Mouse (Mus musculus) MEL (cell line): ENCODE data around the gene Fam184b. TPM values are rescaled to one million over a fixed set of nuclear protein-coding genes. Genes with fewer than 3 reads are reported as not detected.

Experiments
- DNase-seq: peaks from one replicate; pipeline ENCODE4 v3.0.0; 2011; ENCODE audit warnings: low read depth, low spot score
- H3K27ac ChIP-seq: 2 replicates; pipeline ENCODE4 v1.5.1; 2012; ENCODE audit warnings: low read depth, mild to moderate bottlenecking, control low read depth, low read length, moderate library complexity; ENCODE audit not compliant: control insufficient read depth
- H3K27me3 ChIP-seq, 2 experiments: fragments of 150-350 bp in 1 of 2; sonication (generic) in 1 of 2; 2 replicates each; pipeline ENCODE4 v1.6.1; 2012; ENCODE audit warnings: low read length in 2 of 2, mild to moderate bottlenecking in 2 of 2, improper control_type of control experiment in 1 of 2, moderate library complexity in 1 of 2; ENCODE audit not compliant: insufficient read depth in 2 of 2, control insufficient read depth in 1 of 2
- H3K36me3 ChIP-seq, 2 experiments: 2 replicates each; pipeline ENCODE4 v1.6.1; 2012 to 2014; ENCODE audit warnings: low read length in 2 of 2, improper control_type of control experiment in 1 of 2, inconsistent platforms in 1 of 2, mild to moderate bottlenecking in 1 of 2; ENCODE audit not compliant: insufficient read depth in 2 of 2, control insufficient read depth in 1 of 2
- H3K4me1 ChIP-seq, 2 experiments: fragments of 150-350 bp in 1 of 2; sonication (generic) in 1 of 2; 2 replicates each; pipeline ENCODE4 v1.6.1; 2012; ENCODE audit warnings: low read length in 2 of 2, improper control_type of control experiment in 1 of 2, mild to moderate bottlenecking in 1 of 2; ENCODE audit not compliant: insufficient read depth in 2 of 2, control insufficient read depth in 1 of 2
- H3K4me3 ChIP-seq, 2 experiments: fragments of 150-350 bp in 1 of 2; sonication (generic) in 1 of 2; 2 replicates each; pipeline ENCODE4 v1.5.1; 2012; ENCODE audit warnings: low read depth in 2 of 2, low read length in 2 of 2, mild to moderate bottlenecking in 2 of 2, moderate library complexity in 2 of 2, control low read depth in 1 of 2, improper control_type of control experiment in 1 of 2; ENCODE audit not compliant: control insufficient read depth in 1 of 2, insufficient read depth in 1 of 2
- H3K79me2 ChIP-seq: 2 replicates; pipeline ENCODE4 v1.6.1; 2012; ENCODE audit warnings: mild to moderate bottlenecking, low read length, moderate library complexity; ENCODE audit not compliant: control insufficient read depth, poor library complexity, insufficient read depth
- H3K9ac ChIP-seq: 2 replicates; pipeline ENCODE4 v1.6.1; 2012; ENCODE audit warnings: low read depth, mild to moderate bottlenecking, control low read depth, low read length, moderate library complexity; ENCODE audit not compliant: control insufficient read depth, poor library complexity, severe bottlenecking
- H3K9me3 ChIP-seq: fragments of 150-350 bp; sonication (generic); replicated peaks from 2 replicates; pipeline ENCODE4 v1.6.1; 2012; ENCODE audit warnings: mild to moderate bottlenecking, low read length, improper control_type of control experiment, moderate library complexity; ENCODE audit not compliant: insufficient read depth
- BHLHE40 ChIP-seq: IDR thresholded peaks from 2 replicates; pipeline ENCODE4 v1.6.1; 2012; ENCODE audit warnings: low read depth, mild to moderate bottlenecking, inconsistent platforms, low read length, improper control_type of control experiment, borderline replicate concordance
- E2F4 ChIP-seq: IDR thresholded peaks from 2 replicates; pipeline ENCODE4 v1.6.1; 2011; ENCODE audit warnings: low read depth, low read length, improper control_type of control experiment, borderline replicate concordance
- ELF1 ChIP-seq: IDR thresholded peaks from 2 replicates; pipeline ENCODE4 v1.6.1; 2014; ENCODE audit warnings: low read depth, mild to moderate bottlenecking, inconsistent platforms, low read length, improper control_type of control experiment, moderate library complexity
- ETS1 ChIP-seq: IDR thresholded peaks from 2 replicates; pipeline ENCODE4 v1.6.1; 2012; ENCODE audit warnings: low read depth, mild to moderate bottlenecking, inconsistent platforms, low read length, improper control_type of control experiment, moderate library complexity
- GABPA ChIP-seq: IDR thresholded peaks from 2 replicates; pipeline ENCODE4 v1.6.1; 2012; ENCODE audit warnings: low read depth, mild to moderate bottlenecking, inconsistent platforms, low read length, improper control_type of control experiment, moderate library complexity
- HCFC1 ChIP-seq: IDR thresholded peaks from 2 replicates; pipeline ENCODE4 v1.6.1; 2012; ENCODE audit warnings: low read depth, mild to moderate bottlenecking, inconsistent platforms, low read length, improper control_type of control experiment, moderate library complexity
- MEF2A ChIP-seq: IDR thresholded peaks from 2 replicates; pipeline ENCODE4 v1.6.1; 2014; ENCODE audit warnings: low read depth, mild to moderate bottlenecking, inconsistent platforms, low read length, improper control_type of control experiment; ENCODE audit not compliant: poor library complexity, insufficient replicate concordance, severe bottlenecking; ENCODE audit errors: extremely low read depth
- MXI1 ChIP-seq: IDR thresholded peaks from 2 replicates; pipeline ENCODE4 v1.6.1; 2011; ENCODE audit warnings: mild to moderate bottlenecking, low read depth, low read length, improper control_type of control experiment
- MYC ChIP-seq: IDR thresholded peaks from 2 replicates; pipeline ENCODE4 v1.6.1; 2011; ENCODE audit warnings: low read depth, mild to moderate bottlenecking, low read length, improper control_type of control experiment, moderate library complexity
- POLR2A ChIP-seq, 2 experiments: IDR thresholded peaks; 2 replicates each; pipeline ENCODE4 v1.6.1; 2011 to 2012; ENCODE audit warnings: low read length in 2 of 2, mild to moderate bottlenecking in 2 of 2, control low read depth in 1 of 2, improper control_type of control experiment in 1 of 2, low read depth in 1 of 2, moderate library complexity in 1 of 2; ENCODE audit not compliant: control insufficient read depth in 1 of 2, insufficient read depth in 1 of 2, poor library complexity in 1 of 2
- POLR2AphosphoS2 ChIP-seq: IDR thresholded peaks from 2 replicates; pipeline ENCODE4 v1.6.1; 2011; ENCODE audit warnings: low read length, improper control_type of control experiment
- POLR2AphosphoS5 ChIP-seq: IDR thresholded peaks from 2 replicates; pipeline ENCODE4 v1.6.1; 2012; ENCODE audit warnings: low read depth, borderline replicate concordance, mild to moderate bottlenecking, inconsistent platforms, low read length, moderate library complexity, mixed read lengths
- RAD21 ChIP-seq: IDR thresholded peaks from 2 replicates; pipeline ENCODE4 v1.6.1; 2011; ENCODE audit warnings: mild to moderate bottlenecking, low read depth, low read length, improper control_type of control experiment
- RCOR1 ChIP-seq: IDR thresholded peaks from 2 replicates; pipeline ENCODE4 v1.6.1; 2012; ENCODE audit warnings: low read depth, mild to moderate bottlenecking, inconsistent platforms, low read length, improper control_type of control experiment
- SIN3A ChIP-seq: IDR thresholded peaks from 2 replicates; pipeline ENCODE4 v1.6.1; 2012; ENCODE audit warnings: low read length, improper control_type of control experiment, inconsistent platforms
- TAL1 ChIP-seq: IDR thresholded peaks from 2 replicates; pipeline ENCODE4 v1.6.1; 2012; ENCODE audit warnings: mild to moderate bottlenecking, inconsistent platforms, low read length, moderate library complexity, mixed read lengths
- TBP ChIP-seq: IDR thresholded peaks from 2 replicates; pipeline ENCODE4 v1.8.0; 2011; ENCODE audit warnings: low read depth, low read length, improper control_type of control experiment
- TCF12 ChIP-seq: IDR thresholded peaks from 2 replicates; pipeline ENCODE4 v1.6.1; 2014; ENCODE audit warnings: low read depth, mild to moderate bottlenecking, inconsistent platforms, low read length, improper control_type of control experiment, moderate library complexity
- UBTF ChIP-seq: IDR thresholded peaks from 2 replicates; pipeline ENCODE4 v1.6.1; 2012; ENCODE audit warnings: low read depth, mild to moderate bottlenecking, inconsistent platforms, low read length, improper control_type of control experiment, moderate library complexity, borderline replicate concordance; ENCODE audit not compliant: insufficient read depth
- ZKSCAN1 ChIP-seq: IDR thresholded peaks from 2 replicates; pipeline ENCODE4 v1.6.1; 2012; ENCODE audit warnings: low read depth, mild to moderate bottlenecking, inconsistent platforms, low read length, improper control_type of control experiment, moderate library complexity
- polyA plus RNA-seq, 2 experiments: library from polyadenylated mRNA; stranded (reverse) in 1 of 2; unstranded in 1 of 2; fragments of >175 nt in 1 of 2; fragments of >200 nt in 1 of 2; gene quantifications; 2 replicates each; pipeline versions ENCODE4 v1.2.1 to v1.2.4; 2012; ENCODE audit warnings: low replicate concordance in 2 of 2, low read depth in 1 of 2; ENCODE audit not compliant: insufficient read length in 2 of 2, insufficient read depth in 1 of 2, missing spikeins in 1 of 2
- total RNA-seq: library from RNA; depleted of rRNA; stranded (reverse); fragments of 300-350 nt; gene quantifications from 2 replicates; pipeline ENCODE4 v1.2.3, GENCODE M21; 2012

The Fam184b gene
- total and polyA plus RNA-seq, 3 experiments = under 0.01 to 0.06 TPM; not detected in 1

DNA sequence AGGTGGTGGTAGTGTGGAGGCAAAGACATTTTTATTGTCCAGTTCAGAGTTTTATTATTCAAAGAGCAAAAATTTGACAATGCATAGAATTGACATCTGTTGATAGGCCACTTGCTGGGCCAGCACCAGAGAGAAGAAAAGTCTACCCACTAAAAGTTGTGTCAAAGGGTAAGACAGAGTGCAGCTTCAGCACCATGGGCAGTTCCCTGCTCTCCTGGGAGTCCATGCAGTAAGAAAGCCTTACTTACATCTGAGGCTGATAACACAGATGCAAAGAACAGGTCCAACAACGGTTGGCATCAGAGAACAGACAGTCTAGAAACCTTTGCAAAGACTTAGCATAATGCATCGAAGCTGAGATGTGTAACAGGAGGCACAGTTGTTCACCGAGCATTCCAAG lies 109.7 kb downstream of the Fam184b start:
- peak; percentile 86 for DNase-seq
- no peaks in the 10 kb centered on the region for H3K27me3 ChIP-seq
- H3K79me2 ChIP-seq = no peaks in the 10 kb centered on the region
- H3K9ac ChIP-seq = no peak overlapping the region
- H3K27ac ChIP-seq = no peak overlapping the region
- no peaks in the 10 kb centered on the region for H3K9me3 ChIP-seq
- no peaks in the 10 kb centered on the region for H3K4me1 ChIP-seq
- no peak overlapping the region for H3K4me3 ChIP-seq
- peaks cover 0 to 7% of the 10 kb centered on the region in 2 experiments; a peak in 1 of 4 replicates for H3K36me3 ChIP-seq
- TF ChIP-seq ELF1 (no peak), MXI1 (peak; percentile 80; the same call in 1 of the 2 replicates), SIN3A (peak; percentile 80)

DNA sequence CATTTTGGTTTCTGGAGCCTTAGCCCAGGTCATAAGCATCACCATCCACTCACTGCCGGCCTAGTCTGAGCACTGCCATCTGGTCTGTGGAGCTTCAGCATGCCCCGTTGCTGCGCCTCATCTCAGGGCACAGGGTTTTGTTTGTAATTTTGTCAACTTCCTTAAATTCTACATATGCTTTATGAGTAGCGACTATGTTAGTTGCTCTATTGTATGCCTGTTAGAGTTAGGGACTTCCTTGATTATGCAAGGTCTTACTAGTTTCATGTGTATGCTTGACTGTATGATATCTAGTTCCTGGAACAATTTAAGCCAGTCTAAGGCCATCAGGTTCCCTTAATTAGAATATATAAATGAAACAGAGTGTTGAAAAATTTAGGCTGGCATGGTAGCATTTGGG lies 113.1 kb downstream of the Fam184b start:
- peaks cover 0 to 7% of the 10 kb centered on the region in 2 experiments; a peak in 1 of 4 replicates for H3K4me1 ChIP-seq
- no peak for DNase-seq
- no peak for TF ChIP-seq RAD21
- TF ChIP-seq TCF12 = no peak
- no peak for TF ChIP-seq MYC
- no peak for TF ChIP-seq ZKSCAN1
- no peak for TF ChIP-seq TBP
- TF ChIP-seq HCFC1 = no peak
- no peak for TF ChIP-seq MXI1
- no peak for TF ChIP-seq E2F4
- no peak for TF ChIP-seq ETS1
- no peak for TF ChIP-seq GABPA
- TF ChIP-seq UBTF = no peak
- no peak for TF ChIP-seq POLR2A (IDR thresholded peaks at IDR 0.05; ENCODE audit: control insufficient read depth in 1 of 2, insufficient read depth in 1 of 2, low read depth in 1 of 2, low read length in 2 of 2, poor library complexity in 1 of 2)
- TF ChIP-seq TAL1 = no peak
- no peak for TF ChIP-seq POLR2AphosphoS5
- TF ChIP-seq ELF1 = no peak
- no peak for TF ChIP-seq POLR2AphosphoS2
- no peak for TF ChIP-seq MEF2A
- TF ChIP-seq RCOR1 = no peak
- TF ChIP-seq BHLHE40 = no peak
- TF ChIP-seq, all 39 proteins: peak for 0
- peaks cover 3 to 14% of the 10 kb centered on the region in 2 experiments; a peak in 3 of 4 replicates for H3K36me3 ChIP-seq
- no peaks in the 10 kb centered on the region for H3K9me3 ChIP-seq
- H3K27me3 ChIP-seq = no peaks in the 10 kb centered on the region
- no peak overlapping the region for H3K4me3 ChIP-seq
- H3K9ac ChIP-seq = no peak overlapping the region
- peaks cover 11% of the 10 kb centered on the region for H3K79me2 ChIP-seq
- H3K27ac ChIP-seq = no peak overlapping the region
